Mouse (Mus musculus) kidney, postnatal 0 days (tissue): ENCODE results near the gene Zfp472. TPM values are rescaled to one million over a fixed set of nuclear protein-coding genes. Genes with fewer than 3 reads are reported as not detected.
"Not testable (repeated sequence)": the region's sequence is repeated elsewhere in the genome, so short reads cannot be mapped to it uniquely, and the experiment has no call there.

Experiments
- ATAC-seq: fragments of 200-750 bp; cut with Nextera tagmentation; replicated peaks from 2 replicates; pipeline ENCODE4 v1.8.0; 2017; ENCODE audit warnings: low read depth, moderate number of reproducible peaks, moderate TSS enrichment, moderate library complexity; ENCODE audit not compliant: low FRiP score
- DNase-seq: peaks from one replicate; pipeline ENCODE4 v3.0.0-alpha.2; 2016; ENCODE audit warnings: low spot score
- H3K27ac ChIP-seq: fragments of 300-500 bp; sonication (generic); 2 replicates; pipeline ENCODE4 v1.5.1; 2014; ENCODE audit warnings: mild to moderate bottlenecking
- H3K27me3 ChIP-seq: fragments of 300-500 bp; sonication (generic); 2 replicates; pipeline ENCODE4 v1.6.1; 2014; ENCODE audit warnings: low read length, mixed read lengths; ENCODE audit not compliant: insufficient read depth
- H3K36me3 ChIP-seq: fragments of 300-500 bp; sonication (generic); 2 replicates; pipeline ENCODE4 v1.6.1; 2014; ENCODE audit warnings: low read length, mixed read lengths; ENCODE audit not compliant: insufficient read depth
- H3K4me1 ChIP-seq: fragments of 300-500 bp; sonication (generic); replicated peaks from 2 replicates; pipeline ENCODE4 v1.6.1; 2014; ENCODE audit warnings: antibody characterized with exemption, low read length, mixed read lengths; ENCODE audit not compliant: insufficient read depth
- H3K4me2 ChIP-seq: fragments of 300-500 bp; sonication (generic); 2 replicates; pipeline ENCODE4 v1.6.1; 2014; ENCODE audit warnings: mild to moderate bottlenecking, low read length, moderate library complexity, mixed read lengths
- H3K4me3 ChIP-seq: fragments of 300-500 bp; sonication (generic); replicated peaks from 2 replicates; pipeline ENCODE4 v1.5.1; 2014; ENCODE audit warnings: low read depth, low read length
- H3K9ac ChIP-seq: fragments of 300-500 bp; sonication (generic); 2 replicates; pipeline ENCODE4 v1.6.1; 2014; ENCODE audit warnings: low read depth, low read length
- H3K9me3 ChIP-seq: fragments of 300-500 bp; sonication (generic); replicated peaks from 2 replicates; pipeline ENCODE4 v1.6.1; 2016; ENCODE audit warnings: low read length, inconsistent platforms, mixed read lengths
- CTCF ChIP-seq: IDR thresholded peaks from 2 replicates; pipeline ENCODE4 v1.5.1; 2016; ENCODE audit warnings: antibody characterized with exemption, low read depth, mild to moderate bottlenecking, moderate library complexity
- WGBS: fragments of 180-500 bp; shearing (Covaris S2); extraction: QIAGEN DNeasy Blood & Tissue Kit; methylation state at CpG from one replicate; pipeline ENCODE4 v1.1.7; 2014; 5-methylcytosine and 5-hydroxymethylcytosine counted together
- polyA plus RNA-seq: library from polyadenylated mRNA; unstranded; fragments of >200 nt; fragmentation: Nextera tagmentation; extraction: Ambion mirVana; gene quantifications from 2 replicates; pipeline ENCODE4 v1.2.1, GENCODE M21; 2015

Gene Zfp472
- polyA plus RNA-seq, 1 experiment from 2014 or later: 7.8 TPM

GRCm38 (mm10) chr17:32992699-32993474 lies 27.3 kb downstream of the Zfp472 start, which contains the start of gene Zfp952:
Zfp952 (plus strand) TSS chr17:32993129.
- peak within 1 kb of the TSS; percentile 69 for H3K4me2 ChIP-seq
- H3K36me3 ChIP-seq: peaks cover 6% of the 10 kb centered on the region; the same call in 1 of the 2 replicates
- peak within 1 kb of the TSS; percentile 70 for H3K4me3 ChIP-seq
- WGBS: under 1% methylated on average over 21 of the region's 21 CpGs
- no peaks in the 10 kb centered on the region for H3K9me3 ChIP-seq
- peak within 1 kb of the TSS; percentile 67 for H3K9ac ChIP-seq
- H3K27me3 ChIP-seq: no peaks in the 10 kb centered on the region
- no peaks in the 10 kb centered on the region for H3K4me1 ChIP-seq
- peak within 1 kb of the TSS; percentile 84 for H3K27ac ChIP-seq
- peak; percentile 95 for ATAC-seq
- peak; percentile 96 for DNase-seq
- TF ChIP-seq CTCF: no peak

GRCm38 (mm10) chr17:32998492-32998891 lies 32.9 kb downstream of the Zfp472 start:
- TF ChIP-seq CTCF: no peak
- Histone ChIP-seq H3K36me3 (peaks cover 25% of the 10 kb centered on the region), H3K27ac (no peak overlapping the region), H3K4me3 (no peak overlapping the region), H3K9me3 (peaks cover 7% of the 10 kb centered on the region; the same call in 1 of the 2 replicates), H3K4me1 (no peaks in the 10 kb centered on the region), H3K4me2 (no peak overlapping the region), H3K9ac (no peak overlapping the region), H3K27me3 (no peaks in the 10 kb centered on the region)
- 91% methylated on average over 2 of the region's 2 CpGs for WGBS
- DNase-seq: no peak
- no peak for ATAC-seq

- Histone ChIP-seq H3K27me3 (no peaks in the 10 kb centered on the region), H3K27ac (no peak overlapping the region), H3K9ac (no peak overlapping the region), H3K4me2 (no peak overlapping the region), H3K9me3 (no peaks in the 10 kb centered on the region; the same call in 1 of the 2 replicates), H3K4me3 (no peak overlapping the region), H3K36me3 (peaks cover 18% of the 10 kb centered on the region), H3K4me1 (no peaks in the 10 kb centered on the region)
- 49% methylated on average over 9 of the region's 9 CpGs for WGBS
- peak; percentile 35; the same call in 1 of the 2 replicates for TF ChIP-seq CTCF
- DNase-seq: no peak
- ATAC-seq: no peak
Measured at GRCm38 (mm10) chr17:33008337-33008736, 42.7 kb downstream of the Zfp472 start.

GRCm38 (mm10) chr17:33020434-33020833 lies 54.8 kb downstream of the Zfp472 start:
- ATAC-seq, H3K27me3 ChIP-seq, DNase-seq, H3K4me2 ChIP-seq, H3K9ac ChIP-seq, H3K27ac ChIP-seq, H3K4me1 ChIP-seq, H3K4me3 ChIP-seq: not testable (repeated sequence)
- peaks cover 31% of the 10 kb centered on the region for H3K36me3 ChIP-seq
- H3K9me3 ChIP-seq: peaks cover 22% of the 10 kb centered on the region; the same call in 1 of the 2 replicates

Other genes starting within 250 kb of the Zfp472 start
- 31.3 and 33.4 TPM in 2 replicates for gene Zfp871, start 177.5 kb upstream of the Zfp472 start, polyA plus RNA-seq
- gene Zfp811, start 155.9 kb upstream of the Zfp472 start, polyA plus RNA-seq: 0.64 and 0.99 TPM in 2 replicates
- 9.4 and 9.8 TPM in 2 replicates for gene Zfp799, start 135.6 kb upstream of the Zfp472 start, polyA plus RNA-seq
- 6.9 and 7.5 TPM in 2 replicates for gene Zfp870, start 74.2 kb upstream of the Zfp472 start, polyA plus RNA-seq
- gene Cyp4f14, start 48.5 kb upstream of the Zfp472 start, polyA plus RNA-seq: not detected in 2 replicates
- gene Cyp4f13, start 18.4 kb upstream of the Zfp472 start, polyA plus RNA-seq: 15.6 and 18.4 TPM in 2 replicates
- 8.7 and 8.8 TPM in 2 replicates for gene Zfp952, start 27.3 kb downstream of the Zfp472 start, polyA plus RNA-seq
- 9.8 and 11.5 TPM in 2 replicates for gene Zfp763, start 67.6 kb downstream of the Zfp472 start, polyA plus RNA-seq
- not detected in 2 replicates for gene 4921501E09Rik, start 102.2 kb downstream of the Zfp472 start, polyA plus RNA-seq
- gene Zfp563, start 123.5 kb downstream of the Zfp472 start, polyA plus RNA-seq: 5.6 and 6.3 TPM in 2 replicates
- not detected in 2 replicates for gene Morc2b, start 173.9 kb downstream of the Zfp472 start, polyA plus RNA-seq
- gene Olfr55, start 202.6 kb downstream of the Zfp472 start, polyA plus RNA-seq: not detected in 2 replicates
- not detected in 2 replicates for gene Olfr239, start 225.5 kb downstream of the Zfp472 start, polyA plus RNA-seq